Mouse (Mus musculus) hematopoietic stem cell, adult 5-6 weeks (primary cell): Measurements from ENCODE around the gene Myt1. TPM values are rescaled to one million over a fixed set of nuclear protein-coding genes. Genes with fewer than 3 reads are reported as not detected.

Experiments used
- ATAC-seq, 2 experiments: fragments of 125-278 bp in 1 of 2; replicated peaks in 1 of 2; 2 replicates each; pipeline ENCODE4 v1.8.0; 2016 to 2017; ENCODE audit warnings: inconsistent platforms in 2 of 2, mild to moderate bottlenecking in 2 of 2, moderate number of reproducible peaks in 2 of 2, low read depth in 1 of 2, moderate TSS enrichment in 1 of 2; ENCODE audit not compliant: low FRiP score in 2 of 2, poor library complexity in 2 of 2, severe bottlenecking in 2 of 2, insufficient read depth in 1 of 2, low TSS enrichment in 1 of 2
- total RNA-seq: library from RNA; stranded (forward); fragments of 172-1452, 232-1000 nt; gene quantifications from 2 replicates; pipeline ENCODE4 v1.2.3, GENCODE M21; 2017

The Myt1 gene
- not detected in 2 replicates for total RNA-seq

DNA sequence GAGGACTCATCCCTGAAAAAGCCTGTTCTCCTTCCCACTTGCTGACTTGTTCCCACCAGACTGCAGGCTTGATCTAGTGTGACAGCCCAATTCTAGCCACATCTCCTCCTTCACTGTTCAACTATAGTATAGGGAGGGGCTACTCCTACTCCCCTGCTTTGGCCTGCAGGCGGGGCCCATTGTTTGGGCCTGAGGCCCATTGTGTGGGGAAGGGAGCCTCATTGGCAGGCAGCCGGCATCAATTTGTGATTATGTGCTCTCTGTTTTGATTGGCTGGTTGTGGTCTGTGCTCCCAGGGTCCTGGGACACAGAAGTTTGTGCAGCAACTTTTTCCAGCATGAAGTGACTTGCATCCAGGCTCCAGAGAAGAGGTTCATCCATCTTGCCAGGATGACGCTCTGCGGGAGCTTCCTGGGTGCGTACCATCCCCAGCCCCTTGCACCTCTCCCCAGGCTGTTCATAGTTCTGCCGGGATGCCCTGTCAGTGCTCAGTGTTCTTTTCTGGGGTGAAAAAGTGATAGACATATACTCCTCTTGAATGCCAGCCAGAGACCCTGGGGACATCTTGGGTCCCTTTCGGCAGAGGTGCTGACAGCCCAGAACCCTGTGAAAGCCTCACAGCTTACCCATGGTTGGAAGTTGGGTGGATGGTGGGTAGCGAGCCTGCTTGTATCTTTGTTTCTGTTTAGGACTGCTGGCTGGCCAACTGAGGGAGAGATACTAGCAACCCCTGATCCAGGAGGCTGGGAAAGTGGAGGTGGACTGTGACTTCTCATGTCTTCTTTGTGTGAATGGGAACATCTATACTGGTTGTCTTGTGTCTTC is at the start of gene Myt1:
Gene Myt1, plus strand, starts transcription at position 327 of the 825 bp plus-strand sequence.
- peak in 1 of 2 experiments; percentile 22; a peak in 1 of 4 replicates for ATAC-seq

DNA sequence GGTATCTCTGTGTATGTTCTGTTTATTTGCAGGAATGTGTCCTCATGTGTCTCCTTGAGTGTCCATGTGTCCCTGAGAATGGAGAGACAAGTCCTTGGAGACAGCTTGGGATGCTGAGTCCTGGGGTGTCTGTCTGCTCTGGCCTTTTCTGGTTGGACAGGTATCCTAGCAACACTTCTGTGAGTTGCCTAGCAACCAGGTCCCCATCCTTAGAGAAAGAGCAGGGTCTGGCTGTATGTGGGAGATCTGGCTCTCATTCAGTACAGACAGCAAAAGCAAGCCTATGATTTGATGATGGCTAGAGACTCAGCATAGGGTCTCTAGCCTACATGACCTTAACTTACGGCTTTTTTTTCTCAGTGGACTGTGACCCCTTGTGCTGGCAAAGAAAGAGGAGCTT is 49.4 kb upstream of the Myt1 start:
- ATAC-seq = no peak

DNA sequence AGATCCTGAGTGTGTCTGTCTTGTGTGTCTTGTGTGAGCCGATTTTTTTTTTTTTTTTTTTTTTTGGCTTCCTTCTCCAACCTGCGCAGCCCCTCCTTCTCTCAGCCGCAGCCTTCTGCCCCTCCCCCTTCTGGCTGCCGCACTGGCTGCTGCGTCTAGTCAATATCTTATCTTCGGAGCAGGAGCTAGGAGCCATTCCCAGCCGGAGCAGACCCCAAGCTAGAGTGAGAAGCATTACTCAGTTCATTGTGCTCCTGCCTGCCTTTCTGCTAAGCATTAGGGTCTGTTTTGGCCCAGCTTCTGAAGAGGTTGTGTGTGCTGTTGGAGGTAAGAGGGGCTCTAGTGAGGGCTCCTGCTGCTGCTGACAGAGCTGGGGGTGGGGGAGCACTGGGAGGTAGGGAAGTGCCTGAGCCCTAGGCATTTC is 48.2 kb upstream of the Myt1 start, which contains the start of gene Oprl1:
Gene Oprl1, plus strand, starts transcription at position 114 of the 424 bp plus-strand sequence.
- ATAC-seq = peak; percentile 40 to 59; a peak in 3 of 4 replicates

DNA sequence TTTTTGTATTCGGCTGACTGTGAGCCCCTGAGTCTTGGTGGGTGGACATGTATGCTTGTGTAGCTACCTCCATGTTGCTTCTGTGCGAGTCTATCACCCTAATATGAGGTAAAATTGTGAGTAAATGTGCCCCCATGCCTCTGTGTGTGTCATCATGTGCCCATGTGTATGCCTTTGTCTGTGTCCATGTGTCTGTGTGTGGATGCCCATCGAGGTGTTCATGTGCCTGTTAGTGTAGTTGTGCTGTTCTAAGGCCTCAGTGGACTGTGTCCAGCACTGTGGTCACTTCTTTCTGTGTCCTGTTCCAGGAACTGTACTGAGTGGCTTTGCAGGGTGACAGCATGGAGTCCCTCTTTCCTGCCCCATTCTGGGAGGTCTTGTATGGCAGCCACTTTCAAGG is 47.8 kb upstream of the Myt1 start:
- no peak for ATAC-seq

DNA sequence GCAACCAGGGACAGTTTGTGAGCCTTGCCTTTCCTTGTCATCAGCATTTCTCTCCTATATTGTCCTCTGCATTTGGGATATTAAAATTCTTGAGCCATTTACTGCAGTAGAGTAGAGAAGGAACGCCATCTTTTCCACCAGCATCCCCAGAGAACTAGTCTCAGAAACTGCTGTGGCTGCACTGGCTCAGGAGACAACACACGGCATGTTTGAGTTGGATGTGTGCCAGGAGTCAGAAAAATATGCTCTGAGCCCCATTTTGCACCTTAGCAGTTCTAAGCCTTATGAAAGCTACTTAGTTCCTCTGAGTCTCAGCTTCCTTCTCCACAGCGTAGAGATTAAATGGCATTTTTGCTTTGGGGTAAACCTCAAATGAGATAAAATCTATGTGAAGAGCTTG is 46.1 kb upstream of the Myt1 start:
- ATAC-seq = no peak

DNA sequence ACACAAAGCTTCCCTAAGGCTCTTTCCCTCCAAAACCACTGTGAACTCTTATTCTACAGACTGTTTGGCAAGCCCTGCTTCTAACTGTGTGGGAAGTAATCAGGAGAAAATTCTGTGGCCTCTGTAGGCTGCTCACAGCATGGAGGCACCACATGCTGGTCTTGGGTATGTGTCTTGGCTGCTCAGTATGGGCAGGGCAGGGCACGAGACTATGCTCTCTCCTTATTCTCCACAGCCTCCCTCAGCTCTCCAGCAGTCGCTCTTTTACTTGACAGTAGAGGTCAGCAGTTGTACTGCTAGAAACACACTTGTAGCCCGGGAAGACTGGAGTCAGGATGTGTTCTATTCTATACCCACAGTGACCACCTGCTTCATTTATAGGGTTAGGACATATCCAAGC is 43.1 kb upstream of the Myt1 start:
- no peak for ATAC-seq

DNA sequence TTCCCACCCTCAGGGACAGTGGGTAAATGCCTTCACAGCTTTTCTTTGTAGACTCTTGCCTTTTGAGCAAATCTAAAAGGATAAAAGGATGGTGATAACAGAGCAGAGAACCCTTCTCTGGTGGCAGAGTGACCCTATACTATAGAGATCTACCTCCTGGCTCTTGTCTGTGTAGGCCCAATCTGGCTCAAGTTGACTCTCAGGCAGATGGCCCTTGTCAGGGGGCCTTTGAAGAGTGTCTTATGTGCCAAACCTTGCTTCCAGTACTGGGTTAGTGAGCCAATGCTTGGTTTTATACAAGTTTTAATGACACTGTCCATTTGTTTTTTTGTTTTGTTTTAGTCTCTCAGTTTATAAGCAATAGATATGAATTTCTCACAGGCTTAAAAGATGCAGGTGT is 41.9 kb upstream of the Myt1 start:
- ATAC-seq = no peak

DNA sequence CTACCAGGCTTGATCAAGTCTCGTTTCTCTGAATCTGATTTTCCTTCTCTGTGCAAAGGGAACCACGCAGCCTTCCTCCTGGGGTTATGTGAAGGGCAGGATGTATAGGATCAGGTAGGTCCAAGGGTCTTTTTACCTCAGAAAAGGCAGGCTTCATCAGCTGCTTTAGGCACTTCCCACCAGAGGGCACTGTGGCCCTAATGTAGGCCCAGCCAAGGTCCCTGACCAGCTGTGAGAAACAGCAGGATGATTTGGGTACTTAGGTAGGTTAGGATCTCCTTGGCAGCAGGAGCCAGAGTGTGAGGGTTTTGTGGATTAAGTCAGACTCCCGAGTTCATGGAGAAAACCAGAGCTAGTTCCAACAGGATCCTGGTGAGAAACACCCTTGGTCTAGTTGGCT is 40.9 kb upstream of the Myt1 start:
- ATAC-seq = peak in 1 of 2 experiments; percentile 40; a peak in 1 of 4 replicates

DNA sequence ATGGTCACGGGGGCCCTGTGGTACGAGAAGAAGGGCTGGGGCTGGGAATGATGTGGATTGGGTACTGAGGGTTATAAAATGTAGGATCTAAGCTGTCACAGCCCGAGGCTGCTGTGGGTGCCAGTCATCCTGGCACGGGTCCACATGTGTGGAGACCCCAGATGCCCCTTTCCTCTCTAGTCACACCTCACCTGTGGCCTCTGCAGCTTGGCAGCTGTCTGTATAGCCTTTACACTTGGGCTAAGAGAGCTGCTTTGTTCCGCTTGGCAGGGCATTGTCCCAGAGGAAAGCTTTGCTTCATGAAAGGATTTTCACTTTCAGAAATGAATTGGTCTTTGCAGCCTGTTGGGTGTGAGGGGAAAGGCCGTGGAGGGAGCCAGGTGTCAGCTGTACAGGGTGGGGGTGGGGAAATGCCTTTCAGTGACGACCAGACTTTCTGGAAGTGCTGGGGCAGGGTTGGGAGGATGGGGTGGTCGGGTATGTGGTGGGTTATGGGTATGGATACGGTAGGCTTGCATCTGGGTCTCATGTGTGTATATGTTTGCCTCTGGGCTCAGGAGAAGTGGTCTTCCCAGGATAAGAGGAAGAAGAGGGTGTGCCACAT is 35.4 kb upstream of the Myt1 start:
- no peak for ATAC-seq

DNA sequence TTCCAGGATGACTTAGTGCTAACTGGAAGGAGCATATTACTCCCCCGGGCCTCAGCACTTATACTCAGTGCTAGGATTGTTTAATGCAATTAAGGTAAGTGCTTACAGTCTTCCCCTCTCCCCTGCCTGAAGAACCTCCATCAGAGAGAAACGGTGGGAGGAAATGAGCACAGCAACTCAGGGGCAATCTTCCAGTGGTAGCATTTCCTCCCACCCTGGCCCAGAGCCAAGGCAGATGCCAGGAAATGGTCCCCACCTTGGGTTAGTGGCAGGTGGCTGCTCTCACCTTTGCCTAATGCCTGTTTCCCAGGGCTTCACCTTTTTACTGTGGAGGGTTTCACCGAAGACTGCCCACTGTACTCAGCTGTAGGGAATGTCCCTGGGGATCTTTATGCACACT is 33.1 kb upstream of the Myt1 start:
- ATAC-seq = no peak

DNA sequence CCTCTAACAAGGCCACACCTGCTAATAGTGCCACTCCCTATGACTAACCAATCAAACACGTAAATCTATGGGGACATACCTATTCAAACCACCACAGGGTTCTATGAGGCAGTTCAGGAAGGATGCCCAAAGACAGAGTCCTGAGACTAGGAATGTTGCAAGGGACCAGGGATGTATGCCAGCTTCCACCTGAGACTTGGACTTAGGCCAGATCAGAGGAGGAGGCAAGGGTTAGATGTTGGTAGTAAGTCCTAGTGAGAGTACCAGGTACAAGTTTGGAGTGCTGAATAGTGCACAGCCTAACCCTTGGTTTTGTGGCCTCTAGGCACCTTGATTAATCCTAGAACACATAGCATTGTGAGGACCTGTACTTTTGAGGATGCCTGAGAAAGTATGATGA is 10.5 kb upstream of the Myt1 start:
- ATAC-seq = no peak

DNA sequence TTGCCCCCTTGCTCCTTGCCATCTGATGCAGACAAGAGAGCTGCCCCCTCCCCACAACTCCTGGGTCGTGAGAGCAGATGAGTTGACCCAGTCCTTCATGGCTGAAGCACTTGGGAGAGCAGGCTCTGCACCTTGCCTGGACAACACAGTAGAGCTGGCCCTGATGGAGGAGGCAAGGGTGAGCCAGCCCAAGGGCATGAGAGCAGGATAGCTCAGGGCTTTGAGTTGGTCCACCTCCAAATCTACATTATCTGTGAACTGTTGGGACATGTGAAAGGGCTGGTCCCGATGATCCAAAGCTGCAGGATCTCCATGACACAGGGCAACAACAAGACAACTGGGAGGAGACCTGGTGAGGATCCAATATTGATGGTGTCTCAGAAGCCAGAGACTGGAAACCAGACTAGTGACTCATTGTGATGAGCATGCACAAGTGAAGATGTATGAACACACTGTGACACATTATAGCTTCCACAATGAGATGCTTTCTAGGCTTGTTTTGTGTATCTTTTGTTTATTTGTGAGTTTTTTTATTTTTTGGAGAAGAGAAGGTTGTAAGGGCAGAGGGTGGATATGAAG is 4.9 kb upstream of the Myt1 start:
- ATAC-seq = no peak

DNA sequence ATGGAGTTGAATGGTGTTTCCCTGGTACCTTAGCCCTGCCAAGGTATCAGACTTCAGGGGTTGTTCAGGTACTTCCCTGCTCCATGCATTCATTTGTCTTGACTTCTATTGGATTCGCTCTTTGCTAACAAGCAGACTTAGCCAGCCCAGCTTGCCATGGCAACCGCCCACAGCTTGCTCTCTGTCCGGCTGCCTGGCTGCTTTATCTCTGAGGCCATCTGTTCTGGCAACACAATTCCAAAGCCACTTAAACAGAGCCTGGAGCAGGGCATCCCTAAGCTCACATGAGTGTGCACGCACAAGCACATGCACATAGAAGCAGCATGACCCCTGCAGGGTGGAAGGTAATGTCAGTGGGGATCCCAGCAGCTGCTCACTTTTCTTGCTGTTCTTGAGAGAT is 4.1 kb upstream of the Myt1 start:
- no peak for ATAC-seq

DNA sequence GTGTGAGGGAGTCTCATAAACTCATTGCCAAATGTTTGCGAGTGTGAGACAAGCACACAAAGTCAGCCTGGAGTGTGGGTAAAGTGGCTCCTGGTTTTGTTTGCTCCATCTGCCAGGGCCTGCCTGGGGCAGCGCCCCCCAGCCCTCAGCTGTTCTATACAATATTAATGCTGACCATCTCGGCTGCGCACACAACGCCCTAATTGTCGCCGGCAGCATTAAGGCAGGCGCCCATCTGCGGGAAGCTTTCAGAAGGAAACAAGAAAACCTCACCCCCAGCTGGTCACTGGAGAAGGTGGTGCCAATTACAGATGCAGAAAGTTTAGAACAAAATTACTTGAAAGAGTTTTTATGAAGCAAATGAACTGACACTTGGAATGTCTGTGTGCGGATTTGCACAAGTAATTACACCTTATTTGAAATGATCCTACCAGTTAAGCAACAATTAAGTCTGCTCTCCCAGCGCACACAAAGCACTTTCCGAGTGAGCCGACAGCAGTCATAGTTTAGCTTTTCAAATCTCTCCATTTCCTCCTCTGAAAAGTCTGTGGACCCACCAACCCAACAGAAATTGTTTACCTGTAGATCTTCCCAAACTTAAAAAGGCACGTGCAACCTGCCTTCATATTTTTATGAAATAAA is 875 bp downstream of the Myt1 start:
- no peak for ATAC-seq

DNA sequence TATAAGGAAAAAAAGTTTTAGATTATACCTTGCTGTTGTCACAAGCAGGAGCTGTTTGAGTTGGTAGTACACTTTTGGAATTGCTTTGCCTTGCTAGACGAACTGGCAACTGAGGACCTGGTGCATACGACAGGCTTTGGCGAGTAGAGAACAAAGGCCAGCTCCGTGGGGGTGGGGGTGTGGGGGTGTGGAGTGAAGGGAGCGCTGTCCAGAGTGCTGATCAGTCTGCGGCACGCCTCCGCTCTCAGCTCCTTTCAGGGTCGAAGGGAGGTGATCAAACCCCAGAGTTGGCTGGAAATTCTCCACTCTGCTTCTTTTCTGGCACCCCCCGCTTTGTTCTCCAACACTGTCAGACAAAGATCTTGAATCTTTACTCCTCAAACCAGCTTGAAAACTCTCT is 1.5 kb downstream of the Myt1 start:
- ATAC-seq = 0 out of 4 replicates have a peak, but pooled peaks of 1 of the 2 experiments have one; percentile 39

DNA sequence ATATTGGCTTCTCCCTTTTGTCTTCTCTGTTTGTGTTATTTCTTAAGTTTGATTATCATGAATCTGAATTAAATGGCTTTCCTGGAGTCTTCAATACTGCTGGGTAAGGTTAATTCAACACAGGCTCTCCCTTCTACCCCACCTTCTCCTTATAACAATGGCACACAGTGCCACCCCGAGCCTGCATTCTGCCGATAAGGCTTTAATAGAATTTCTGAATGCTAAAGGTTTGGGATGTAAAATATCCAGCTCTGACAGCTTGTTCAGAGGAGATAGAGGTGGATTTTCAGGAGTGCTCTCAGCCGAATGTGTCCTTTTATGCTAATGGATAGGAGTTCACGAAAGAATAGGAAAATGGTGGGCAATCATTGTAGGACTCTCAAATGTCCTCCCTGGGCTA is 2.1 kb downstream of the Myt1 start:
- ATAC-seq = no peak

DNA sequence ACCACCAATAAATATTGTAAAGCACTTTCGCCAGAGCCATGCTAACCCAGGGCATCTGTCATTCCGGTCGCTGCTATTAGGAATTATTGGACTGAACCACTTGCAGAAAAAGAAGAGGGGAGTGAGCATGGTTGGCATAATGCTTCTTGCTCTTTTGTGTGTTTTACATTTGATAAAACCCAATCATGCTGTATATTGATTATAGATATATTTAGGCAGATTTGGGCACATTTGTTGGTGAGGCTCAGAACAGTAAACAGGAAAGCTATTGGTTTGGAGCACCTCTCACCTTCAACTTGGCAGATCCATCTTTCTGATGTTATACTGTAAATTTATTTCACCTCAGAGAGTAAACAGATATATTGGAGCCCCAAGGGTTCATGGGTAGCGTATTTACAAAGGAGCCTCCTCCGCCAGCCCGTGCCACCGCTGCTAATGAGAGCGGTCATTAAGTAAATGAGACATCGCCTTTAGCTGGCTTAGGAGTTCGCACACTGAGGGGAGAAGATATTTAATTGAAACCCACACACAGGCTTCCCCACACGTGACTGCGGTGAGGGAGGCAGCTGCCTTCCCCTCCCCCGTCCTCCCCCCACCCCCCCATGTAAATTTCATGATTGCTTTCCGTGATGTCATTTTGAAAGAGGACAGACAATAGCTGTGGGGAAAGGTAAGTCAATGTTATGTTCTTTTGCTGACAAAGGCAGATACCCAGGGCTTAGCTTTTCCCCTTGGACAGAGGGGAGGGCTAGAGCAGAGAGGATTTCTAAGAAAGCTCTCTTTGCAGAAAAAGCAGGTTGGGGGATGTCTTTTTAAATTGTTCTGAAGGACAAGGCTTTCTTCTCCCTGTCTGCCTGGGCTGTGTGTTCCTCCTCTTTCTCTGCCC is 3.8 kb downstream of the Myt1 start:
- no peak for ATAC-seq
